Mouse (Mus musculus) kidney, postnatal 14 days (tissue): ENCODE measurements around the gene 4921501E09Rik.
"Not testable (repeated sequence)": the region's sequence is repeated elsewhere in the genome, so short reads cannot be mapped to it uniquely, and the experiment has no call there.

Experiments used
- DNase-seq: peaks from one replicate; pipeline ENCODE4 v3.0.0; 2022; ENCODE audit warnings: mixed read lengths

The 4921501E09Rik gene

GRCm38 (mm10) chr17:33067958-33068357 lies at the start of gene 4921501E09Rik:
Gene 4921501E09Rik (minus strand): TSS chr17:33068058.
- no peak for DNase-seq

DNA sequence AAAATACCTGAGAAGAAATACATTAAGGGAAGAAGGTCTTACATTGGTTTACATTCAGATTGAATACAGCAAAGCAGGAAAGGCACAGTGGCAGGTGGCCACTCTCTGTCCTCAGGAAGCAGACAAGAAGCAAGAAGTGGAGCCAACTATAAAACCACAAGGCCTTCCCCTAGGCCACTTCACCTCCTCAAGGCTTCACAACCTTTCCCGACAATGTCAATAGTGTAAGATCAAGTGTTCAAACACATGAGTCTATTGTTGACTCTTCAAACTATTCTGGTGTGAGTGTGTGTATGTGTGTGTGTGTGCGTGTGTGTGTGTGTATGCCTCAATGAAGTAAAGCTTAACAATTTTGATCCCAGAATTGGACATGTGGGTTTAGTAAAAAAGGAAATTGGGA lies 29.5 kb upstream of the 4921501E09Rik start:
- no peak for DNase-seq

DNA sequence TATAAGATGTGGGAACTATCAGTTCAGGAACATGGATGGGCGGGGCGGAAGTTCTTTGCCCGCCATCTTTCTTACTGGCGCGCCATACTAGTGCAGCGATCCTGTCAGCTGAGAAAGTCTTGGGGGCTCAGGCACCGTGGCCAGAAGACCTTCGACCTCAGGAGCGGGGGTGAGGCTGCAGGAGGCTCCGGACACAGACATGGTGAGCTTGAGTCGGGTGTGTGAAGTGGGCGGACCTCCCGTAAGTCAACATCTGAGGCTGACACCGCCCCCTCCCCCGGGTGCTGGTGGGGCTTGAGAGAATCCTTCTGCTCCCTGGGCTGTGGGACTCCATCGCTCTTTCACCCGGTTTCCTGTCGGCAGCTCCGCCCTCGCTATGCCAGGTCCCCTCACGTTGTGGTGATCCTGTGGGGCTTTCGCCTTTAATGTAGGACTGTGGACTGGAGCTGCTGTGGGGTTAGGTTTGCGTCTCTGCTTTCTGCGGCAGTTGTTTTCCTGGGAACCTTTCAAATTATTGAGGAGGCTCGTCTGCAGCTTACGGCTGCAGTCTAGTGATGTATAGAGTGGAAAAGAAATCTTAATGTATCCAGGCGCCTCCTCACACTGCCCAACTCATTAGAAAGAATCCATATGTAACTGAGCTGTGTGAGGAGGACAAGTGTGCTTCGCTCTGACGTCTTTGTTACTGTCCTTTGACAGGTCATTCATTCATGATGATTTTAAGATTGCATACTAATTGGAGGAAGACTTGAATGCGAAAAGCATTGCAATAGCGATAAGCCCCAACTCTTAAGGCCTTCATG lies 24.7 kb upstream of the 4921501E09Rik start:
- peak; percentile 89 for DNase-seq

DNA sequence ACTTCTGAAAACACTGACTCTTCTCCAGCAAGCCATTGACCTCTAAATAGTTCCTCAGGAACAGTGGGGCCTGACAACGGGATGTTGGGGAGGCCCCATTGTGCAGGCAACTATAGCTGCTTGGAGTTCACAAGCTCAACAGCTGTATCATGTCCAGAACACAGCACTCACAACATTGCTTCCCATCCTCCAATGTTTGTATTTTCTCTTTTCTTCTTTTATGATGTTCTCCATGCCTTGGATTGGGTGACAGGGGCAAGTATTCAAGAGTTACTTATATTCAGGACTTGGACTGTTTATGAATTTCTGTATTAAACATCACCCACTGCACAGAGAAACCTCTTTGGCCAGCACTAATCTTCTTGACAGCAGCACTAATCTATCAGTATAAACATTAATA lies 23.8 kb upstream of the 4921501E09Rik start:
- no peak for DNase-seq

DNA sequence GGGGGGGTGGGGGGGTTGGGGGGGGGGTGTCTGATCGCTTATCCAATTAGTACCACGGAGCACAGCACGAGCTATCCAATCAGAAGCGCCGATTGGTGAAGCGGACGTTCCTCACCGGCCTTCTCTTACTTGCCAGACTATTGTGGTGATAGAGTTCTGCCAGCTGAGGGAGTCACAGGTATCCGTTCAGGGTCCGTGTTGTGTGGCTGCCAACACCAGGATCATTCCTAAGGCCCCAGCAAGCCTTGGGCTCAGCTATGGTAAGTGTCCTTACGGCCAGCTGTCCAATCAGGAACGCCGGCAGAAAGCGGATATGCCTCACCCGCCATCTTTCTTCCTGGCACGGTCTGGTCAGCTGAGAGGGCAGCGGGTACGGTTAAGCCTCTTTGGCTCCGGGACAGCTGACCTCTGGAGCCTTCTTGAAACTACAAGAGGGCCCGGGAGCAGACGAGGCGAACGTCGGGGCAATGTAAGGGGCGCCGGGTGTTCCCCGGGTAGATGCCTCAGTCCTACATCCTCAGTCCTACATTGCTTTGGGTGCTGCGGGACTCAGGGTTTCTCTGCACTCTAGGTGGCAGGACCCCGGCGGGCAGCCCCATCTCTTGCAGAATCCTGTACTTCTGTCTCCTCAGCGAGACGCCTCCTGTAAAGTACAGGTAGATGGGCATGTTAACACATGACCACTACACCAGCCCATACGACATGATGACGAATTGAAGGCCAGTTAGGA lies 21.5 kb upstream of the 4921501E09Rik start, which contains the start of gene Zfp563:
TSS of gene Zfp563 (plus strand) at position 91 of the 730 bp plus-strand sequence.
- peak; percentile 96 for DNase-seq

- no peak for DNase-seq
These were observed 4.9 kb downstream of the 4921501E09Rik start for GRCm38 (mm10) chr17:33063001-33063400.

DNA sequence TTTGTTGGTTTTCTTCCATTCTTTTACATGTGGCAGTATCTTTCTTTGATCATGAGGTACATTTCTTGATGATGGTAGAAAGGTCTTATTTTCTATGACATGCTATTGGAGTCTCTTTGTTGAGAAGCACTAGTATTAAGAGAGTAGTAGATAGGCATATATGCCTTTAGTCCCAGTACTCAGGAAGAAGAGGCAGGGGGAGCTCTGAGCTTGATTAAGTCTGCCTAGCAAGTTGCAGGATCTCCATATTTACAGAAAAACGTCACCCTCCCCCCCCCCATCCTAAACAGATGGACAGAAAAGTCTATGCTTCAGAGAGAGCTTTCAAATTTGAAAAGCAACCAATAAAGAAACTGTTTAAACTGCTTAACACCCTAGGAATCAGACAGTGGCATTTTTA lies 9.1 kb downstream of the 4921501E09Rik start:
- DNase-seq = no peak

DNA sequence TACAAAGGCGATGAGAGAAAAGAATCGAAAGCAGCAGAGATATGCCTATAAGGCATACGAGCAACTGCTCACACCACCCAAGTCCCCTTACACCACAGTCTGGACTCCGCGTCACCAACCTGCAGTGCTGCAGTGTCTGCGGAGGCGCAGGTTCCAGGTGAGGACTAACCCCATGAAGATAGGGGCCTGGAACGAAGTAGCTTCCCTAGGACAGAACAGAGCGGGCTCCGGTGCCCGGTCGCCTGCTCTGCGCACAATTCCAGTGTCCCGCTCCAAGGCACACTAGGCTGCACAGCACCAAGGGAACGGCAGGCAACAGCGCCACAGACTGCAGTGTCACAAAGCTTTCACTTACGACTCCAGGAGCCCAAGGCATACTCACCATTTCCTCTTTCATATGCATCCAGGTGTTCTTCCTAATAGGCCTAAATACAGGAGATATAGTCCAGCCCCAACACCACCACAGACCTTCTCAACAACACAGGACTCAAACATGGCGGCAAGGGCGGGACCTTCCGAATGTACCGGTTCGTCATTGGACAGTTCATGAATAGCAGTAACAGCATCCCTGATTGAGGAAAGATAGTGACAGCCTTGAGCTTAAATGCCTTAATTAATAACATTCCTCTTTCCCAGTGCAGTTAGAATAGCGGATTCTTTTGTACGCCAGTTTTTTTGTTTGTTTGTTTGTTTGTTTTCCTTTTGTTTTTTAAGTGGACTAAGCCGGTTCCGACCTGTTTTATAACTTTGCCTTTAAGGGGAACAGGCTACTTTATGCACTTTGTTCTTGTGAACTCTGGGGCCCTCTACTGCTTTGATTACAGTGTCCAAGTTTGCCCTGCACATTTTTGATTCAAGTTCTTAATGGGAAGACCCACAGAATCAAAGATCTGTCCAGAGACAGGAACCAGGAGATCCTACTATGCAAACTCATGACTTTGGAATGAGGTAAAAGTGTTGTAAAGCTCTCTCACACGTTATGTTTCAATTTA lies 34.7 kb downstream of the 4921501E09Rik start, which contains the start of gene Zfp763:
TSS of gene Zfp763 (minus strand) at position 503 of the 992 bp plus-strand sequence.
- peak; percentile 88 for DNase-seq

GRCm38 (mm10) chr17:33032376-33032775 lies 35.5 kb downstream of the 4921501E09Rik start:
- DNase-seq = peak; percentile 13

DNA sequence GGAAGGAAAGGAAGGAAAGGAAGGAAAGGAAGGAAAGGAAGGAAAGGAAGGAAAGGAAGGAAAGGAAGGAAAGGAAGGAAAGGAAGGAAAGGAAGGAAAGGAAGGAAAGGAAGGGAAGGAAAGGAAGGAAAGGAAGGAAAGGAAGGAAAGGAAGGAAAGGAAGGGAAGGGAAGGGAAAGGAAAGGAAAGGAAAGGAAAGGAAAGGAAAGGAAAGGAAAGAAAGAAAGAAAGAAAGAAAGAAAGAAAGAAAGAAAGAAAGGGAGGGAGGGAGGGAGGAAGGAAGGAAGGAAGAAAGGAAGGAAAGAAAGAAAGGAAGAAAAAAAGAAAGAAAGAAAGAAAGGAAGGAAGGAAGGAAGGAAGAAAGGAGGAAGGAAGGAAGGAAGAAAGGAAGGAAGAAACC lies 47.4 kb downstream of the 4921501E09Rik start:
- DNase-seq = not testable (repeated sequence)
